Mouse (Mus musculus): ENCODE results near the gene Sart3. TPM values are rescaled to one million over a fixed set of nuclear protein-coding genes. Genes with fewer than 3 reads are reported as not detected.

Gene Sart3
- 23.3 TPM for polyA plus RNA-seq (2015; fragmentation: Illumina TruSeq; extraction: RNeasy Lipid Tissue Mini Kit (QIAGEN cat#74804); ENCODE audit: low read depth, low replicate concordance)

GRCm38 (mm10) chr5:113772450-113772895 is at the start of gene Sart3, which contains the start of gene Iscu:
Sart3 (minus strand) TSS chr5:113772510.
Iscu (plus strand) TSS chr5:113772748.

GRCm38 (mm10) chr5:113800280-113800679 is 28.0 kb upstream of the Sart3 start, which contains the start of gene Tmem119:
Tmem119 (minus strand) TSS chr5:113800516.

GRCm38 (mm10) chr5:113735345-113736112 is 36.8 kb downstream of the Sart3 start, which contains the start of gene Ficd:
Ficd (plus strand) TSS chr5:113735803.

GRCm38 (mm10) chr5:113724446-113724845 is 47.9 kb downstream of the Sart3 start, which contains the start of gene 1700069L16Rik:
1700069L16Rik (minus strand) TSS chr5:113724772.

Other genes with a start within 250 kb of the Sart3 start
- gene Cmklr1, start 122.1 kb downstream of the Sart3 start, polyA plus RNA-seq (2015; fragmentation: Illumina TruSeq; extraction: RNeasy Lipid Tissue Mini Kit (QIAGEN cat#74804); ENCODE audit: low read depth, low replicate concordance): 2.5 TPM
- gene 1700069L16Rik, start 47.7 kb downstream of the Sart3 start, polyA plus RNA-seq (2015; fragmentation: Illumina TruSeq; extraction: RNeasy Lipid Tissue Mini Kit (QIAGEN cat#74804); ENCODE audit: low read depth, low replicate concordance): not detected
- 9.7 TPM for gene Ficd, start 36.7 kb downstream of the Sart3 start, polyA plus RNA-seq (2015; fragmentation: Illumina TruSeq; extraction: RNeasy Lipid Tissue Mini Kit (QIAGEN cat#74804); ENCODE audit: low read depth, low replicate concordance)
- 165 TPM for gene Iscu, start 238 bp upstream of the Sart3 start, polyA plus RNA-seq (2015; fragmentation: Illumina TruSeq; extraction: RNeasy Lipid Tissue Mini Kit (QIAGEN cat#74804); ENCODE audit: low read depth, low replicate concordance)
- gene Tmem119, start 28.0 kb upstream of the Sart3 start, polyA plus RNA-seq (2015; fragmentation: Illumina TruSeq; extraction: RNeasy Lipid Tissue Mini Kit (QIAGEN cat#74804); ENCODE audit: low read depth, low replicate concordance): 25.0 TPM
- gene Selplg, start 60.1 kb upstream of the Sart3 start, polyA plus RNA-seq (2015; fragmentation: Illumina TruSeq; extraction: RNeasy Lipid Tissue Mini Kit (QIAGEN cat#74804); ENCODE audit: low read depth, low replicate concordance): 34.2 TPM
- gene Coro1c, start 136.2 kb upstream of the Sart3 start, polyA plus RNA-seq (2015; fragmentation: Illumina TruSeq; extraction: RNeasy Lipid Tissue Mini Kit (QIAGEN cat#74804); ENCODE audit: low read depth, low replicate concordance): 62.4 TPM
- gene Ssh1, start 221.4 kb upstream of the Sart3 start, polyA plus RNA-seq (2015; fragmentation: Illumina TruSeq; extraction: RNeasy Lipid Tissue Mini Kit (QIAGEN cat#74804); ENCODE audit: low read depth, low replicate concordance): 8.1 TPM
- 1.1 TPM for gene Dao, start 231.2 kb upstream of the Sart3 start, polyA plus RNA-seq (2015; fragmentation: Illumina TruSeq; extraction: RNeasy Lipid Tissue Mini Kit (QIAGEN cat#74804); ENCODE audit: low read depth, low replicate concordance)